Mouse (Mus musculus) neural tube, embryonic 11.5 days (tissue): Measurements from ENCODE around the gene Saa1. TPM values are rescaled to one million over a fixed set of nuclear protein-coding genes. Genes with fewer than 3 reads are reported as not detected.
A peak's percentile ranks its signal among the peaks of the same experiment; 100 is the strongest.

Source experiments
- ATAC-seq: fragments of 200-750 bp; cut with Nextera tagmentation; 2 replicates; pipeline ENCODE4 v1.8.0; 2017; ENCODE audit warnings: moderate number of reproducible peaks, mild to moderate bottlenecking, moderate TSS enrichment, moderate library complexity; ENCODE audit not compliant: insufficient read depth, low FRiP score, low TSS enrichment
- DNase-seq: peaks from one replicate; pipeline ENCODE4 v3.0.0-alpha.2; 2015; ENCODE audit warnings: low spot score
- H3K27ac ChIP-seq: fragments of 300-500 bp; sonication (generic); 2 replicates; pipeline ENCODE4 v1.5.1; 2014; ENCODE audit warnings: low read depth, mild to moderate bottlenecking, low read length
- H3K27me3 ChIP-seq: fragments of 300-500 bp; sonication (generic); 2 replicates; pipeline ENCODE4 v1.6.1; 2014; ENCODE audit warnings: mild to moderate bottlenecking, low read length, mixed read lengths; ENCODE audit not compliant: control insufficient read depth, insufficient read depth
- H3K36me3 ChIP-seq: fragments of 300-500 bp; sonication (generic); 2 replicates; pipeline ENCODE4 v1.6.1; 2014; ENCODE audit warnings: mild to moderate bottlenecking, low read length, moderate library complexity, mixed read lengths; ENCODE audit not compliant: control insufficient read depth, insufficient read depth
- H3K4me1 ChIP-seq: fragments of 300-500 bp; sonication (generic); 2 replicates; pipeline ENCODE4 v1.6.1; 2014; ENCODE audit warnings: low read length, mixed read lengths; ENCODE audit not compliant: control insufficient read depth, insufficient read depth
- H3K4me2 ChIP-seq: fragments of 300-500 bp; sonication (generic); 2 replicates; pipeline ENCODE4 v1.6.1; 2014; ENCODE audit warnings: low read depth, mild to moderate bottlenecking, moderate library complexity
- H3K4me3 ChIP-seq: fragments of 300-500 bp; sonication (generic); 2 replicates; pipeline ENCODE4 v1.5.1; 2014; ENCODE audit warnings: low read depth, low read length
- H3K9ac ChIP-seq: fragments of 300-500 bp; sonication (generic); 2 replicates; pipeline ENCODE4 v1.6.1; 2014; ENCODE audit warnings: mild to moderate bottlenecking, low read length
- H3K9me3 ChIP-seq: fragments of 300-500 bp; sonication (generic); 2 replicates; pipeline ENCODE4 v1.6.1; 2016; ENCODE audit warnings: low read length; ENCODE audit not compliant: control insufficient read depth
- WGBS: fragments of 180-500 bp; shearing (Covaris S2); extraction: QIAGEN DNeasy Blood & Tissue Kit; methylation state at CpG from one replicate; pipeline ENCODE4 v1.1.7; 2014; 5-methylcytosine and 5-hydroxymethylcytosine counted together
- polyA plus RNA-seq: library from polyadenylated mRNA; unstranded; fragments of >200 nt; fragmentation: Nextera tagmentation; extraction: Ambion mirVana; gene quantifications from 2 replicates; pipeline ENCODE4 v1.2.1, GENCODE M21; 2014

Gene Saa1
- polyA plus RNA-seq, 1 experiment from 2014 or later = 0.77 TPM

DNA sequence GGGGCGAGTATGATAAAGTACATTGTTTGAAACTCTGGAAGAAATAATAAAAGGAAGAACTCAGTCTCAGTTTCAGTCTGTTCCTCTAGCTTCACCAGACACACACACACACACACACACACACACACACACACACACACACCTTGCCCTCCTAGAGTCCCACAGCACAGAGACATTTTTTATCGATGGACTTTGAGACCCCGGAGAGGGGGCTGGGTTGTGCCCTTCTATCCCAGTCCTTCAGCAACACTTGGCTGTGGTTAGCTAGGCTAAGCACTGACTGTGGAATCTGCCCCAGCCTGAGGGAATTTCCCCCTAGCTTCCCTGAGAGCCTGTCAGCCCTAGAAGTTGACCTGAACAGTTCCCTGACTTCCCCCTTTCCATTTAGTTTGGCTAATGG is 18.9 kb downstream of the Saa1 start:
- Histone ChIP-seq H3K27me3 (no peaks in the 10 kb centered on the region), H3K4me1 (no peaks in the 10 kb centered on the region), H3K4me3 (no peak overlapping the region), H3K9me3 (no peaks in the 10 kb centered on the region), H3K36me3 (no peaks in the 10 kb centered on the region), H3K4me2 (no peak overlapping the region), H3K27ac (no peak overlapping the region), H3K9ac (no peak overlapping the region)
- ATAC-seq (no peak), DNase-seq (no peak)
- WGBS = 83% methylated on average over 3 of the region's 3 CpGs

DNA sequence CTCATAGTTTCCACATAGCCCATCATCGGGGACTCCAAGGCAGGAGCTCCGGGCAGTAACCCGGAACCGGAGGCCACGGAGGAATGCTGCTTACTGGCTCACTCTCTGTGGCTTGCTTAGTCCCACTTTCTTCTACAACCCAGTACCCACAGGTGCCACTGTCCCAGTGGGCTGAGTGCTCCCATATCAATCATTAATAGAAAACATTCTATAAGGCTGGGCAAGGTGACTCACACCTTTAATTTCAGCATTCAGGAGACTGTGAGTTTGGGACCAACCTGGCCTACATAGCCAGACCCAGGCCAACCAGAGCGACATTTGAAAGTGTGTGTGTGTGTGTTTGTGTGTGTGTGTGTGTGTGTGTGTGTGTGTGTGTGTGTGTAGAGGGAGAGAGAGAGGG is 19.4 kb downstream of the Saa1 start:
- DNase-seq = no peak
- ATAC-seq = no peak
- Histone ChIP-seq H3K4me3 (no peak overlapping the region), H3K4me1 (no peaks in the 10 kb centered on the region), H3K4me2 (no peak overlapping the region), H3K27ac (no peak overlapping the region), H3K27me3 (no peaks in the 10 kb centered on the region), H3K9ac (no peak overlapping the region), H3K9me3 (no peaks in the 10 kb centered on the region), H3K36me3 (no peaks in the 10 kb centered on the region)
- WGBS = 98% methylated on average over 6 of the region's 6 CpGs

DNA sequence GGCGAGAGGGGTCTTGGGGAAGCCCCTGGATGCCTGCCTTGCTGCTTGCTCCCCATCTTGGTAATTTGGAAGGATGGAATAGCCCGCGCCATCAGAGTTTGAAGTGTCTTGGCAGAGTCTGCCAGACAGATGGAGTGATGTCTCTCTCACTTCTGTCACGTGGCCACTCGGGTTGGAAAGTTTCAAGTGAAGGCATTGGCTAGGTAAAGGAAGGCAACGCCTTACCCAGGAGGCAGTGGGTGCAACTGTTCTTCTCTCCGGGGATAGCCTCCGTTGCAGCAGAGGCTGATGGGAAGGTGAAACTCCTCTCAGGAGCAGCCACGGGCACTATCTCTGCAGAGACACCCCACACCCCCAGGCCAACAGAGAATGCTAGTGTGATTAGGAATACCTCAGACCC is 22.3 kb downstream of the Saa1 start:
- Histone ChIP-seq H3K36me3 (no peaks in the 10 kb centered on the region), H3K4me3 (no peak overlapping the region), H3K4me2 (no peak overlapping the region), H3K9me3 (no peaks in the 10 kb centered on the region), H3K9ac (no peak overlapping the region), H3K27ac (no peak overlapping the region), H3K4me1 (no peaks in the 10 kb centered on the region), H3K27me3 (no peaks in the 10 kb centered on the region)
- WGBS = 79% methylated on average over 9 of the region's 9 CpGs
- ATAC-seq = no peak
- DNase-seq = no peak

DNA sequence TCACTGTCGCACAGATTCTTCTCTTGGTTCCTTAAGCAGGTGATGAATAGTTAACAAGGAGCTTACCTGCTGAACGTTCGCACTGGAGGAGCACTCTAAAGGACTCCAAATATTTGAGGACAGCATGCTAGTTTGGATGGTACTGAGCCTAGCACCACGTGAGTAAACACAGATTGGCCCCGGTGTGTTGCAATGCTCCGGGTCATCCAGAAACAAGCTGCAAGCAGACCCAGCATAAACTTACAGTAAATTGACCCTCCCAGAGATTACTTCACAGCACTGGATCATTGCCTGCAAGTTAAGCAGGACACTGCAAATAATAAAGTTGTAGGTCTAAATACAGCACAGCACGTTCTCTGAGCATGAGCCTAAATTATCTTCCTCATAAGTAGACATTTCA is 23.3 kb downstream of the Saa1 start:
- H3K4me1 ChIP-seq = no peaks in the 10 kb centered on the region
- ATAC-seq (no peak), DNase-seq (no peak)
- no peaks in the 10 kb centered on the region for H3K36me3 ChIP-seq
- H3K4me2 ChIP-seq = no peak overlapping the region
- H3K9me3 ChIP-seq = no peaks in the 10 kb centered on the region
- no peaks in the 10 kb centered on the region for H3K27me3 ChIP-seq
- no peak overlapping the region for H3K4me3 ChIP-seq
- no peak overlapping the region for H3K9ac ChIP-seq
- WGBS = 85% methylated on average over 7 of the region's 7 CpGs
- H3K27ac ChIP-seq = no peak overlapping the region

DNA sequence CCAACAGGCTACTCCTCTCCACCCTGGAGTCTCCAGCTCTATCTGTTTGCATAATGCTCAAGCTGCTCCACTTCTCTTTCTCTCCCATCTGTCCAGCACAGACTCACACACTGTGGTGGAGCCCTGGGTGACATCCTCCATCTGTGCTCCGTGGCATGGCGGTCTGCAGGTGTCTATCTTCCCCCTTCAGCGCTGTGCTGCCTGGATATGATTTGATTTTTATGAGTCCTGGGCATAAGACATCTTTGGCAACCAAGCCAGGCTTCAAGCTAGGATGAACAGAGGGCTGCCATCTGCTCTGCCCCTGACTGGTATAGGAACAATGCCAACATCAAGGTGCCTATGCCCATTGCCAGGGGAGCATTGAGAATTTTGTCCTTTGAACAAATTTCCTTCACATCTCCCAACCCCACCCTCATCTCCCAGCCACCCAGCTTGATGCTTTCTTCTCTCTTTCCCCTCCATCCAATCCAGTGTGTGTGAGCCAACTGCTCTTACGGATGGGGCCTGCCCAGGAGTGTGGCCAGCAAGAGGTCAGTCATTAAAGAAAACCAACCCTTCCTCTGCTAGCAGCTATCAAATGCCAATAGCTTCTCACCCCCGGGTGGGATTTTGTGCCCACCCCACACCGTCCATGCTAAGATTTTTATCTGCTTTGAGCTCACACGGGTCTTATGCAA is 24.0 kb downstream of the Saa1 start:
- H3K4me2 ChIP-seq = no peak overlapping the region
- WGBS = 80% methylated on average over 7 of the region's 7 CpGs
- no peak overlapping the region for H3K4me3 ChIP-seq
- H3K4me1 ChIP-seq = no peaks in the 10 kb centered on the region
- no peaks in the 10 kb centered on the region for H3K27me3 ChIP-seq
- no peak for DNase-seq
- H3K36me3 ChIP-seq = no peaks in the 10 kb centered on the region
- H3K9me3 ChIP-seq = no peaks in the 10 kb centered on the region
- ATAC-seq = no peak
- no peak overlapping the region for H3K27ac ChIP-seq
- no peak overlapping the region for H3K9ac ChIP-seq

DNA sequence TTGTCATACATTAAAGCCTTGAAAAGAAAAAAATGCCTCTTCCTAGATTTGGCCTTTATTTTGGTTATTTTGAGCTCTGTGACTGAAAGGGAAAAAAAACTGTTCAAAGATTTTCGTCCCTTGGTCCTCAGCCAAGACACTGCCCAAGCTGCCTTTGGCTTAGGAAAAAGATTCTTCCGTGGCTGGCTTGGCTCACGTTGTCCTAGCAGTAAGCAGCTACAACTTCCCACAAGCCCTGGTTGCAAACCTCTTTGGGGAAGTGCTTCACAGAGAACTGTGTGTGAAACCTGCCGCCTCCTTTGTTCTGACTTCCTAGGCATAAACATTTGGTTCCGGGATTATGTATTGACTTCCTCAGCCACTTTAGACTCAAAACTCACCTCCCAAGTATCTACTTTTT is 25.9 kb downstream of the Saa1 start:
- ATAC-seq = no peak
- H3K4me3 ChIP-seq = no peak overlapping the region
- no peak for DNase-seq
- H3K36me3 ChIP-seq = no peaks in the 10 kb centered on the region
- H3K4me1 ChIP-seq = no peaks in the 10 kb centered on the region
- H3K9ac ChIP-seq = no peak overlapping the region
- H3K9me3 ChIP-seq = no peaks in the 10 kb centered on the region
- WGBS = 62% methylated on average over 5 of the region's 5 CpGs
- H3K27me3 ChIP-seq = no peaks in the 10 kb centered on the region
- no peak overlapping the region for H3K4me2 ChIP-seq
- H3K27ac ChIP-seq = no peak overlapping the region

DNA sequence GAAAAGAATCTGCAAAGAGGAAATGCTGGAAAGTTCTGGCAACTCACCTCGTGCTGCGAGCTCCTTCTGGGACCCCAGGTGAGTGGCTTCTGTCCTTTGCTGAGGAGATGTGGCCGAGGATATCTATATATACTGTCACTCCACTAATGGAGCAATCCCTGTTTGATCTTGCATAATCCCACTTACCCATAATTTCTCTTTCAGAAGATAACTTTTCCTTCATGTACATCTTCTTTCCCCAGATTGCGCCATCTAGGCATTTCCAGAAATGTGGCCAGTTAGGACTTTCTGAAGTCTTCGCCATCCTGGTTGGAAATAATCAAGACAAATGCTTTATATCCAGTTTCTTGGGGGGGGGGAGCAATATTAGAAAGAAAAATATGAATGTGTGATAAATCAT is 27.2 kb downstream of the Saa1 start, which contains the start of gene Saa3:
Gene Saa3 (minus strand): TSS at position 101 of the 400 bp plus-strand sequence.
- Histone ChIP-seq H3K27me3 (no peaks in the 10 kb centered on the region), H3K4me2 (no peak within 1 kb of the TSS), H3K36me3 (no peaks in the 10 kb centered on the region), H3K4me1 (no peaks in the 10 kb centered on the region), H3K9ac (no peak within 1 kb of the TSS), H3K4me3 (no peak within 1 kb of the TSS), H3K9me3 (no peaks in the 10 kb centered on the region), H3K27ac (no peak within 1 kb of the TSS)
- ATAC-seq (no peak), DNase-seq (no peak)
- 85% methylated on average over 5 of the region's 5 CpGs for WGBS

DNA sequence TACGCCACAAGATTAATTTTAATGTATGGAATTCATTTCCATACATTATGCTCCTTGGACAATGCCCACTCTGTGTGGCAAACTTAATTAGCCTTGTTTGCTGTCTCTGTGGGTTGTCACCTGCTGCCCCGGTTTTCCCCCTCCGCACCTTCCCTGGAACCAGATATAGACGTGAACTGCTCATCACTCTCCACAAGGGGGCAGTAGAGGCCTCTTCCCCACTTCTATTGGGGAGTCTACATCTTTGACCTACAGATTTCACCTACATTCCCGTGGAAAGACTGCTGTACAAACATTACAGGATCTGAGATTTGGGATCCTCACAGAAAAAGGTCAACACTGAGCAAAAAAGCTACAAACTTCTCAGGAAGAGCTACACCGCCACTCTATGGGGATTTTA is 28.3 kb downstream of the Saa1 start:
- H3K4me3 ChIP-seq = no peak overlapping the region
- H3K9ac ChIP-seq = no peak overlapping the region
- no peak overlapping the region for H3K4me2 ChIP-seq
- ATAC-seq (no peak), DNase-seq (peak; percentile 44)
- H3K36me3 ChIP-seq = no peaks in the 10 kb centered on the region
- H3K4me1 ChIP-seq = peaks cover 2% of the 10 kb centered on the region; the same call in 1 of the 2 replicates
- no peak overlapping the region for H3K27ac ChIP-seq
- H3K9me3 ChIP-seq = no peaks in the 10 kb centered on the region
- 32% methylated on average over 6 of the region's 6 CpGs for WGBS
- H3K27me3 ChIP-seq = no peaks in the 10 kb centered on the region

DNA sequence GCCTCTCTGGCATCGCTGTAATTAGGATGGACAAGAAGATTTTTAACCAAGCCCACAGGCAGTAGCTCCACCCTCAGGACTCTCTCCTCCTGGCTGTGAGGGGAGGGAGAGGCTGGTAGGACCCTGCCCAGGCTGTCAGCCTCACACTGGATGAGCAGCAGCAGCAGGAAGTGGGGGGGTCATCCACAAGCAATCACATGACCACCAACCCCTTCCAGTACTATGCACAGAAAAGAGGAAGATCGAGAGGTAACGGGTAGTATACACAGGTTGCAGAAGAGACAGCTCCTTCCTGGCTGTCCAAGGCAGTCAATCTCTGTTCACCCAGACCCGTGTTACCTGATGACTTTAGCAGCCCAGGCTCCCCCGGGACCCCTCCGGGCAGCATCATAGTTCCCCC is 30.5 kb downstream of the Saa1 start:
- Histone ChIP-seq H3K4me2 (no peak overlapping the region), H3K4me1 (peaks cover 6% of the 10 kb centered on the region; the same call in 1 of the 2 replicates), H3K27ac (no peak overlapping the region), H3K9ac (no peak overlapping the region), H3K27me3 (no peaks in the 10 kb centered on the region), H3K9me3 (no peaks in the 10 kb centered on the region), H3K4me3 (no peak overlapping the region), H3K36me3 (no peaks in the 10 kb centered on the region)
- DNase-seq = no peak
- 80% methylated on average over 6 of the region's 6 CpGs for WGBS
- no peak for ATAC-seq
